Mouse (Mus musculus) bone marrow macrophage, adult 2 months (primary cell): ENCODE data around the gene Hmbs.

ENCODE experiments used
- CTCF ChIP-seq: IDR thresholded peaks from 2 replicates; pipeline ENCODE4 v1.5.1; 2012; ENCODE audit warnings: low read depth, mild to moderate bottlenecking, low read length, moderate library complexity
- POLR2A ChIP-seq: IDR thresholded peaks from 2 replicates; pipeline ENCODE4 v1.6.1; 2012; ENCODE audit warnings: mild to moderate bottlenecking, low read depth, low read length, borderline replicate concordance

GRCm38 (mm10) chr9:44384596-44384995 lies 40.6 kb upstream of the Hmbs start:
- TF ChIP-seq CTCF (no peak), POLR2A (no peak)
